Mouse (Mus musculus): ENCODE results near the gene Trpc7. TPM values are rescaled to one million over a fixed set of nuclear protein-coding genes. Genes with fewer than 3 reads are reported as not detected.

Gene Trpc7
- polyA plus RNA-seq, 1 experiment from 2014 or later, result not detected

GRCm38 (mm10) chr13:56765284-56766032, 130.3 kb downstream of the Trpc7 start:
- 0 out of 2 replicates have a peak, but pooled peaks have one; percentile 22 for ATAC-seq (ENCODE audit: insufficient read depth)
- Histone ChIP-seq H3K9ac (no peak overlapping the region), H3K4me1 (replicated peaks) (no peaks in the 10 kb centered on the region), H3K27ac (replicated peaks) (no peak overlapping the region), H3K9me3 (replicated peaks) (no peaks in the 10 kb centered on the region), H3K27me3 (peaks cover 18% of the 10 kb centered on the region), H3K36me3 (replicated peaks) (no peaks in the 10 kb centered on the region), H3K4me3 (replicated peaks) (no peak overlapping the region; the same call in 1 of the 2 replicates), H3K4me2 (peak overlapping the region; percentile 44)
- WGBS (ENCODE audit: insufficient replicate concordance), result 20% methylated on average over 25 of the region's 25 CpGs

- Histone ChIP-seq H3K27me3 (peaks cover 18% of the 10 kb centered on the region), H3K4me2 (no peak overlapping the region), H3K9ac (no peak overlapping the region), H3K9me3 (replicated peaks) (no peaks in the 10 kb centered on the region), H3K27ac (replicated peaks) (no peak overlapping the region), H3K36me3 (replicated peaks) (no peaks in the 10 kb centered on the region), H3K4me1 (replicated peaks) (no peaks in the 10 kb centered on the region), H3K4me3 (replicated peaks) (no peak overlapping the region)
- no peak for ATAC-seq (ENCODE audit: insufficient read depth)
- 23% methylated on average over 13 of the region's 13 CpGs for WGBS (ENCODE audit: insufficient replicate concordance)
These were observed 133.2 kb downstream of the Trpc7 start for GRCm38 (mm10) chr13:56762446-56763229.

DNA sequence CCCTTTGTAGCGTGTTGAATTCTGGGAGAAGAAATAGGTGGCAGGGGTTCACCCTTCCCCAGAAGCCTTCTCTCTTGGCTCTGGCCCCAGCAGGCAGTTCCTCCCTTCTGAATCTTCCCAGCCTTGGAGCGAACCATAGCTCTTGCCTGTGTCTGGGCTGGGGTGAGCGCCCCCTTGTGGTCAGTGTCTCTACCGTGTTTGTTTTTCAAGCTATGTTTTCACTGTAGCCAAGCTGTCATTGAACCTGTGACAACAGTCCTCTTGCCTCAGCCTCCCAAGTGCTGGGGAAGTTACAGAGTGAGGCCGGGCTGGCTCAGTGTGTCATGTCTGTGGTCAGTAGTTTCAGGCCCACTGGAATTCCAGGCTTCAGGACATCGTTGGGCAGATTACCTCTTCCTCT, 137.3 kb downstream of the Trpc7 start:
- Histone ChIP-seq H3K27me3 (peaks cover 47% of the 10 kb centered on the region), H3K36me3 (replicated peaks) (no peaks in the 10 kb centered on the region), H3K4me1 (replicated peaks) (peaks cover 1% of the 10 kb centered on the region; the same call in 1 of the 2 replicates), H3K27ac (replicated peaks) (no peak overlapping the region), H3K4me3 (replicated peaks) (no peak overlapping the region), H3K9ac (no peak overlapping the region), H3K4me2 (no peak overlapping the region), H3K9me3 (replicated peaks) (no peaks in the 10 kb centered on the region)
- 21% methylated on average over 6 of the region's 6 CpGs for WGBS (ENCODE audit: insufficient replicate concordance)
- ATAC-seq (ENCODE audit: insufficient read depth), result no peak

- no peak for ATAC-seq (ENCODE audit: insufficient read depth)
- no peak overlapping the region for H3K4me3 ChIP-seq (replicated peaks)
- H3K36me3 ChIP-seq (replicated peaks), result no peaks in the 10 kb centered on the region
- no peaks in the 10 kb centered on the region for H3K9me3 ChIP-seq (replicated peaks)
- no peak overlapping the region for H3K4me2 ChIP-seq
- H3K27ac ChIP-seq (replicated peaks), result no peak overlapping the region
- no peak overlapping the region for H3K9ac ChIP-seq
- peaks cover 11% of the 10 kb centered on the region; the same call in 1 of the 2 replicates for H3K4me1 ChIP-seq (replicated peaks)
- H3K27me3 ChIP-seq, result peaks cover 51% of the 10 kb centered on the region
- WGBS (ENCODE audit: insufficient replicate concordance), result 57% methylated on average over 12 of the region's 12 CpGs
These were observed 138.6 kb downstream of the Trpc7 start for GRCm38 (mm10) chr13:56757201-56757600.

- H3K4me3 ChIP-seq (replicated peaks), result no peak overlapping the region
- ATAC-seq (ENCODE audit: insufficient read depth), result peak; percentile 42; the same call in 1 of the 2 replicates
- H3K9ac ChIP-seq, result no peak overlapping the region
- peaks cover 11% of the 10 kb centered on the region; the same call in 1 of the 2 replicates for H3K4me1 ChIP-seq (replicated peaks)
- peaks cover 61% of the 10 kb centered on the region for H3K27me3 ChIP-seq
- H3K36me3 ChIP-seq (replicated peaks), result no peaks in the 10 kb centered on the region
- 51% methylated on average over 6 of the region's 6 CpGs for WGBS (ENCODE audit: insufficient replicate concordance)
- no peak overlapping the region for H3K27ac ChIP-seq (replicated peaks)
- H3K9me3 ChIP-seq (replicated peaks), result no peaks in the 10 kb centered on the region
- H3K4me2 ChIP-seq, result no peak overlapping the region
These were observed 139.9 kb downstream of the Trpc7 start for GRCm38 (mm10) chr13:56755871-56756270.

GRCm38 (mm10) chr13:56753192-56753951, 142.4 kb downstream of the Trpc7 start, which contains the start of gene Gm45623:
Gm45623 (minus strand) TSS chr13:56753827.
- Histone ChIP-seq H3K27me3 (peaks cover 81% of the 10 kb centered on the region), H3K4me2 (peak within 1 kb of the TSS; percentile 60), H3K36me3 (replicated peaks) (no peaks in the 10 kb centered on the region), H3K4me3 (replicated peaks) (peak within 1 kb of the TSS; percentile 28), H3K4me1 (replicated peaks) (peaks cover 11% of the 10 kb centered on the region; the same call in 1 of the 2 replicates), H3K27ac (replicated peaks) (no peak within 1 kb of the TSS), H3K9ac (no peak within 1 kb of the TSS), H3K9me3 (replicated peaks) (no peaks in the 10 kb centered on the region)
- under 1% methylated on average over 70 of the region's 71 CpGs for WGBS (ENCODE audit: insufficient replicate concordance)
- no peak for ATAC-seq (ENCODE audit: insufficient read depth)

DNA sequence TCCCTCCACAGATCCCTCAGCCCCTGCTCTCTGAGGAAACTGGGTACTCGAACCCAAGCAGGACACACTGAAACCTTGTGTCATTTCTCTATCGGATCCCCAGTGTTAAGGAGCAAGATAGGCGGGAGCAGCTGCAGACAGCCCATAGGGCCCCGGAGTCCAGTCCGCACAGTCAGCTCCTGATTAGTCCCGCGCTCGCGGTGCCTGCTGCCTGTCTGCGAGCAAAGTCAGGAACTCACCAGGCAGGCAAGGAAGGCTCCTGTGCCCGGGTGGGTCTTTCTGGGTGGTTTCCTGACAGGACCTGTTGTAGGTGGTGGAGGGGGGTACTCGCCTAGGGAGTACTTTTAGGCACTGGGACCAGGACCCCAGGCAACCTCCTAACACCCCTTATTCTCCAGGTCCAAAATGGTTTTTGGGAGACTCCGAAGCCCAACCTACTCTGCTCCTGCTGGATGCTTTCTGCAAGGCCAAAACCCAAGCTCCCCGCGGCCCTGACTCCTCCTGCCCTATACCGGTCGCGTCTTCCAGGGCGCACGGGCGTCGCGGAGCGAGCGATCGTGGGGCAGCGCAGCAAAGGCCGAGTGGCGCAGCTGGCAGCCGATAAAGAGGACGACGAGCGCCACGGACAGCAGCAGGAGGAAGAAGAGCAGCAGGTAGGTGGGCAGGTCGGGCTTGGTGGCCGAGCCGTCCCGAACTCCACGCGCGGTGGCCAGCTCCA, 143.2 kb downstream of the Trpc7 start:
- peak overlapping the region; percentile 60 for H3K4me2 ChIP-seq
- peaks cover 81% of the 10 kb centered on the region for H3K27me3 ChIP-seq
- ATAC-seq (ENCODE audit: insufficient read depth), result no peak
- peak overlapping the region; percentile 28 for H3K4me3 ChIP-seq (replicated peaks)
- H3K4me1 ChIP-seq (replicated peaks), result peaks cover 11% of the 10 kb centered on the region; the same call in 1 of the 2 replicates
- no peaks in the 10 kb centered on the region for H3K9me3 ChIP-seq (replicated peaks)
- 2% methylated on average over 41 of the region's 41 CpGs for WGBS (ENCODE audit: insufficient replicate concordance)
- H3K9ac ChIP-seq, result no peak overlapping the region
- no peak overlapping the region for H3K27ac ChIP-seq (replicated peaks)
- H3K36me3 ChIP-seq (replicated peaks), result no peaks in the 10 kb centered on the region

DNA sequence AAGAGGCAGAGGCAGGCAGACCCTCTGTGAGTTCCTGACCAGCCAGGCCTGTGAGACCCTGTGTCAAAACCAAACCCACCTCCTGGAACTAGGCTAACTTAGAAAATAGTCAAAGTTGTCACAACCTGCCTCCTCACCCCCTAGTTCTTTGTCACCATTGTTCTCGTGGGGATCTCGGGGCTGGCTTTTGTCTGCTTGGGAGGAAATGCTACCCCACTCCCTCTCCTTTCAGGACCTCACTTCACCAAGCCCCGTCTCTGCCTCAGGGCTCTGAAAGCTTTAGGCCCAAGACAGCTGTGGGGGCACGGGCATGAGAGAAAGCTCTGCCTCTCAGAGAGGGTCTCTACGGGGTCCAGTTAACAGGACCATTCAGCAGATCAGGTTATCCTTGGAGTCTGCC, 144.0 kb downstream of the Trpc7 start:
- Histone ChIP-seq H3K4me2 (no peak overlapping the region), H3K27me3 (peaks cover 79% of the 10 kb centered on the region), H3K36me3 (replicated peaks) (no peaks in the 10 kb centered on the region), H3K4me3 (replicated peaks) (no peak overlapping the region), H3K4me1 (replicated peaks) (peaks cover 15% of the 10 kb centered on the region; the same call in 1 of the 2 replicates), H3K27ac (replicated peaks) (no peak overlapping the region), H3K9ac (no peak overlapping the region), H3K9me3 (replicated peaks) (no peaks in the 10 kb centered on the region)
- 28% methylated on average over 5 of the region's 5 CpGs for WGBS (ENCODE audit: insufficient replicate concordance)
- ATAC-seq (ENCODE audit: insufficient read depth), result no peak

GRCm38 (mm10) chr13:56749377-56749776, 146.4 kb downstream of the Trpc7 start:
- H3K4me2 ChIP-seq, result no peak overlapping the region
- no peak for ATAC-seq (ENCODE audit: insufficient read depth)

GRCm38 (mm10) chr13:56747554-56747953, 148.2 kb downstream of the Trpc7 start:
- Histone ChIP-seq H3K9ac (no peak overlapping the region), H3K4me1 (replicated peaks) (peaks cover 5% of the 10 kb centered on the region; the same call in 1 of the 2 replicates), H3K27ac (replicated peaks) (0 out of 2 replicates have a peak overlapping the region, but pooled peaks have one; percentile 24), H3K36me3 (replicated peaks) (no peaks in the 10 kb centered on the region), H3K27me3 (peaks cover 38% of the 10 kb centered on the region), H3K4me3 (replicated peaks) (no peak overlapping the region), H3K4me2 (no peak overlapping the region), H3K9me3 (replicated peaks) (no peaks in the 10 kb centered on the region)
- ATAC-seq (ENCODE audit: insufficient read depth), result no peak
- 45% methylated on average over 8 of the region's 8 CpGs for WGBS (ENCODE audit: insufficient replicate concordance)

More at GRCm38 (mm10) chr13:56749377-56749776, 146.4 kb downstream of the Trpc7 start:
- Histone ChIP-seq H3K4me3 (replicated peaks) (no peak overlapping the region), H3K27ac (replicated peaks) (no peak overlapping the region), H3K4me1 (replicated peaks) (peaks cover 15% of the 10 kb centered on the region; the same call in 1 of the 2 replicates), H3K36me3 (replicated peaks) (no peaks in the 10 kb centered on the region), H3K9me3 (replicated peaks) (no peaks in the 10 kb centered on the region), H3K9ac (no peak overlapping the region), H3K27me3 (peaks cover 56% of the 10 kb centered on the region)
- 66% methylated on average over 7 of the region's 7 CpGs for WGBS (ENCODE audit: insufficient replicate concordance)
